Mouse (Mus musculus) layer of hippocampus, postnatal 25 days (tissue): ENCODE measurements around the gene Dmgdh. TPM values are rescaled to one million over a fixed set of nuclear protein-coding genes. Genes with fewer than 3 reads are reported as not detected.
A peak's percentile ranks its signal among the peaks of the same experiment; 100 is the strongest.

Experiments used
- DNase-seq, 2 experiments: peaks; one replicate each; pipeline ENCODE4 v3.0.0; 2022; ENCODE audit warnings: mixed read lengths in 2 of 2, low spot score in 1 of 2; ENCODE audit errors: extremely low spot score in 1 of 2
- total RNA-seq, 2 experiments: library from RNA; stranded (reverse); gene quantifications; 2 replicates each; pipeline ENCODE4 v1.2.3; 2021

The Dmgdh gene
- total RNA-seq, 2 experiments from 2014 or later, result 0.22 to 0.23 TPM

DNA sequence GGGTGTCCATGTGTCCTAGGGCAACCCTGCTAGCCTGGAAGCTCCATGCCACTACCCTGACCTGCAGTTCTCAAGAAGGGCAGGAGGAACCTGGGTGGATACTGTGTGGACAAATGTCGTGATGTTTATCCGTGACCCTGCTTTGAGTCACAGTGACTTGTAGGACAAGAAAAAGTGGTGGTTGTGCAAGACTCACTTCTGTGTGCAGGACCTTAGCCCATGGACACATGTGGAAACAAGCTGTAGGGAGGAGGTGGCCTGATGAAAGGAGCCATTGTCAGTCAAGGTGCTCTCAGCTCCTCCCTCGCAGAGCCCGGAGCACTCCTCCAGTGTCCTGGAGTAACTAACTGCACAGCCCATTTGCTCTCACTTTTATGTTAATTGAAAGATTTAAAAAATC lies 31.5 kb downstream of the Dmgdh start:
- DNase-seq, result no peak

DNA sequence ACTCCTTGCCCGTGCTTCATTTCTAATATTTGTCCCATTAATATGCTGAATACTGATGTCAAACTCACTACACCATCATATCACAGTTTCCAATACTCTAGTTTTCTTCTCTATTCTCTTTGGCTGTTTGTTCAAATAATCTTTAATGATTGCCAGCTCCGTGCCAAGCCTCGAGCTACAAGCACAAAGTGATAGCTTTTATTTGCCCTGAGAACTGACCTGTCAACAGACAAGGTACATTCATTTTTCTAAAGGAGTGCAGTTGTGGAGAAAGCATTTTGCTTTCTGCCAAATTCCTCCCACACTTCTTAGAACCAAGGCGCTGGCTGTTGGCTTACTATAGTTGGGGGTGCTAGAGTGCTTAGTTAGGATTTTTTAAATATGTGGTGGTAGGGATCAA lies 33.0 kb downstream of the Dmgdh start:
- no peak for DNase-seq

DNA sequence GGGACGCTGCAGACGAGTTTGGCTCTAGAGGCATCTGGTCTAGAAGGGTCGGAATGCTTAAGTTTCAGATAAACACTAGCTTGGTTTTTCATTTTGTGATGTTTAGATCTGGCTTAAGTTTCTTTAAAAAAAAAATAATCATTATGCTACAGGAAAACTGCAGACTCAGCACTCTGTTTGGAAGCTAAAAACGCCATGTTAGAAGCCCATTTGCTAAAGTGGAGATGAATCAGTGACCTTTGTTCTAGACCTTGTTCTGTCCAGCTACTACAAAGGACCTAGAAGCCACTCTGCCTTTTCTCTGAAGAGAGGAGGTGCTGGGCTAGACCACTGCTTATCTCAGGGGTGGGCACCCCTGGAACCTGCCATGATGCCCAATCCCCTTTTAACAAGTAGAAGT lies 36.1 kb downstream of the Dmgdh start:
- DNase-seq, result no peak

DNA sequence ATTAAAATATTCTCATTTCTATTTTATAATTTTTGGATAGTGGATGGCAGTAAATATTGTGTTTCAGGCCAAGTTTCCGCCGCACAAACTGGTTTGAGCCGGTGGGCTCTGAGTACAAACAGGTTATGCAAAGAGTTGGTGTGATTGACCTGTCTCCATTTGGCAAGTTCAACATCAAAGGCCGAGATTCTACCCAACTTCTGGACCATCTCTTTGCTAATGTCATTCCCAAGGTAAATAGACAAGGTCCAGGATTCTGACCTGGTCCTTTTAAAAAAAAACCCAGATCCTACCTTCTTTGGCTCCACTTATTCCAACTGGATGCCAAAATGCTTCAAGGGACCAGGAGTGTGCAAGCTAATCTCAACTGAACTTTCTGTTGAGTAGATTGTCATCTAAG lies 37.0 kb downstream of the Dmgdh start:
- no peak for DNase-seq

DNA sequence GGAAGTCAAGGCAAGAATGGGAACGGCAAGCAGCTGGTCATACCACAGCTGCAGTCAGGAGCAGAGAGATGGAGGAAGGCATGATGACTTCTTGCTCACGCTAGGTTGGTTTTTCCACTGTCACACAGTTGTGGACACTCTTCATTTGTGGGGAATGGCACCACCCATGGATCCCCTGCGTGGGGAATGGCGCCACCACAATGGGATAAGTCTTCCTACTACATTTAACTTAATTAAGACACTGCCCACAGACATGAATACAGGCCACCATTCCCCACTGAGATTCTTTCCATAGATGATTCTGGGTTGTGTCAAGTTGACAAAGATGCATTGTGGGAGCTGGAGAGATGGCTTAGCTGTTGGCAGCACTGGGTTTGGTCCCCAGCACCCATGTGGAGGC lies 38.1 kb downstream of the Dmgdh start:
- DNase-seq, result no peak

DNA sequence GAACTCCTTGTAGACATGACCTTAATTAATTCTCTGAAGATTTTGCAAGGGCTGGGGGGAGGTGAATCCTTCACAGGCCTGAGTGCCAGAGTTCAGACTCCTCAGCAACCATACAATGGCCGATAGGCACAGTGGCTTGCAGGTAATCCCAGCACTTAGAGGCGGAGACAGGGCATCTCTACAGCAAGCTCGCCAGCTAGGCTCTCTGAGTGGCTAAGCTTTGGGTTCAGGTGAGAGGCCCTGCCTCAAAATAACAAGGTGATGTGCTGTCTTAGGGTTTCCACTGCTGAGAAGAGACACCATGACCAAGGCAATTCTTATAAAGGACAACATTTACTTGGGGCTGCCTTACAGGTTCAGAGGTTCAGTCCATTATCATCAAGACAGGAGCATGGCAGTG lies 39.6 kb downstream of the Dmgdh start:
- no peak for DNase-seq

DNA sequence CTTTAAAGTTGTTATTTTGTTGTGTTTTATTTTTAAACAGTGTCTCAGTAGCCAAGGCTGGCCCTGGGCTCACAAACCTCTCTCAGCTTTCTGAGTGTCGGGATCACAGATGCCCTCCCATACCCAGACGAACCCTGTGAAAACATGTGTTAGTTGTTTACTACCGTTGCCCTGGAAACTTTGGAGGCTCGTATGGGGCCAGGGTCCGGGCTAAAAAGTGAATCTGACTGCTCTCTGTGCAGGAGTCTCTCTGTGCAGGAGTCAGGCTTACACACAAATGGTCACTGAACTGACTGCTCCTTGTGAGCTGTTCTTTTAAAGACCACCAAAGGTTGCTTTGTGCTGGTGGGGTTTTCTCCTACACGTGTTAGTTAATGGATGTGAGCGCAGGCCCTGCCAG lies 42.9 kb downstream of the Dmgdh start:
- no peak for DNase-seq

DNA sequence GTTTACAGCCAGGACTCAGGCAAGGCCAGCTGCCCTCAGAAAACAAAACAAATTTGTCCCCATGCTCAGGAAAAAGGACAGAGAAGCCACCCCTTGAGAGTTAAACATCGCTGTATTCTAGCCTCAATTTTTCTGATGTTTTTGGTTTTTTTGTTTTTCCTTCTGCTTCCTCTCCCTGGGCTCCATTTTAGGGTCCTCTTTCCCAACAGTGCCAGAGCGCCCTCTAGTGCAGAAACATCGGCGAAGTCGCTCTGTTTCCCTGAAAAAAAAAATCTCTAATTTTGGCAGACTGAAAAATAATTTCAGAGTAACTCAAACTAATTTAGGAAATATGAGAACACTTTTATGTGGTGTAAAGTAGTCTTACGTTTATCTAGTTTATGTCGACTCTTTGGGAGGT lies 44.7 kb downstream of the Dmgdh start:
- peak; percentile 65 to 90 for DNase-seq

DNA sequence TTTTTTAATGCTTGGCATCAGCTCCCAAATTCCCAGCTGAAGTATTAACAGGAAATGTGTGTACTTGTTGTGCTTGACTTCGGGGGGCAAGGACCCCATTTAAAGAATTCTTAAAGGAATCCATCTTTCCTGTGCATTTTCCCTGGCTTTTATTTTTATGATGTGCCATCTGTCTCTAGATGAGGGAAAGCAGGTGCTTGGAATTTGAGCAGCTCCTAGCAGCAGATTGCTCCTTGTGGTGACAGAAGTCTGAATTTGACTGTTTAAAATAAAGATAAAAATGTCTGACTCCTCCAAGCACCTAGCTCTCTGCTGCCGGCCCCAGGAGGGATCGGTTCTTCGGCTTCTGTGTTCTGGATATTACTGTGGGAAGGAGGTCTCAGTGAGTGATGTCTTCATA lies 47.7 kb downstream of the Dmgdh start:
- DNase-seq, result no peak

DNA sequence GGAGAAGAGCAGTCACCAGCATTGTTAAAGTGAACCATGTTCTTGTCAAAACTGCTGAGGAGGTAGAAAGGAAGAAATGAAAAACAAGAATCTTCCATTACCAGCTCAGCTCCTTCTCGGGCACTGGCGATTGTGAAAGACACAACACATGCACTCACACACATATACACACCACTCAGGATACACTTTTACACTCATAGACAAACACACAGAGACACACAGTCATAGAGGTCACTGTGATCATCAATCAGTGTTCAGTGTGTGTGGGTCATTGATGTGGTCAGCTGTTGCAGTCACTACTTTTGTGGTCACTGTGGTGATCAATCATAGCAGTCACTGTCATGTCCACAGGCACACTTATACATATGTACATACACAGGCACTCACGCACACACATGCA lies 49.2 kb downstream of the Dmgdh start:
- no peak for DNase-seq

DNA sequence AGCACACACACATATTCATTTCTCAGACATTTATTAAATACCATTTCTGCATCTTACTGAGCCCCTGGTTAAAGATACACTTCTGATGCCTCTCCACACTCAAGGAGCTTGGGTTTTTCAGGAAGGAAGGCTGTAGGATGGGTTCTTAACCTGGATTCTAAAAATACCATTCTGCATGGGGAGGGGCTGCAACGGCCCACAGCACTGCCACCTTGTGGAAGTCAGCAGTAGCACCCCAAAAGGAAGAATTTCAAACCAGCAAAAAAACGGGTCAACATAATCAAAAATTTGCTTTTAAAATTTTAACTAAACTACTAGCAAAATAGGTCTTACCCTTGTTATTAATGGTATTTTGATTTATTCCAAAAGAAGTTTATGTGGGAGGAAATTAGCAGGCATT lies 50.0 kb downstream of the Dmgdh start:
- DNase-seq, result peak in 1 of 2 experiments; percentile 25

DNA sequence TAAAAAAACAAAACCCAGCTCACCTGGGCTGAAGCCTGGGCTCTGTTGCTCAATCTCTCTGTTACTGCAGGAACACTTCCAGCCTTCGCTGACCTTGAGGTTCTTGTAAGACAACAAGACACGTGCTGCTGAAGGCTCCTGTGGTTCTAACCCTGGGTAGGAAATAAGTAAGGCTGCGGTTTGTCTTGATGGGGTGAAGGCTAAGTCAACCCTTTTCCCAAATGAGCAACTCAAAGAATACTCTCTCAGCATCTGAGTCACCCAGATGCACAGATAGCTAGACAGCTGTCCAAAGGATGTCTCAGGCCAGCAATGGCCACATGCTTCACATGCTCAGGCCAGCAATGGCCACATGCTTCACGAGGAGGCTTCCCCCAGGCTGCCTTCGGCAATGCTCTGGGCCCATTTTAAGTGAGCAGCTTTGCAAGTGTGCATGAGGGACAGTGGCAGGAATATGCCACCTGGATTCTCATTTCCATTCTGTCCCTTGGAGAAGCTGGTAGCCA lies 61.0 kb downstream of the Dmgdh start:
- no peak for DNase-seq

DNA sequence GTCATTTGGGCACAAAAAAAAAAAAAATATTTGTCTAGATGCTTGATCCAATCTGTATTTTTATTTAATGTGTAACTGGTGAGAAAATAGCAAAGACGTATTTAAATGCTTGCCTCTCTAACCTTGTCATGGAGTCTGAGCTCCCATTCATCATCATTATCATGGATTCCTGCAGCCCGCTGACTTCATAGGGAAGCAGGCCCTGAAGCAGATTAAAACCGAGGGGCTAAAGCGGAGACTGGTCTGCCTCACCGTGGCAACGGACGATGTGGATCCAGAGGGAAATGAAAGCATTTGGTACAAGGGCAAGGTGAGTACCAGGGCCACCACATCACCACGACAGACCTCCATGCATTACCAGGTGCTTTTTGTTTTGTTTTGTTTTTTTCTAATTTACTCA lies 69.9 kb downstream of the Dmgdh start:
- no peak for DNase-seq

DNA sequence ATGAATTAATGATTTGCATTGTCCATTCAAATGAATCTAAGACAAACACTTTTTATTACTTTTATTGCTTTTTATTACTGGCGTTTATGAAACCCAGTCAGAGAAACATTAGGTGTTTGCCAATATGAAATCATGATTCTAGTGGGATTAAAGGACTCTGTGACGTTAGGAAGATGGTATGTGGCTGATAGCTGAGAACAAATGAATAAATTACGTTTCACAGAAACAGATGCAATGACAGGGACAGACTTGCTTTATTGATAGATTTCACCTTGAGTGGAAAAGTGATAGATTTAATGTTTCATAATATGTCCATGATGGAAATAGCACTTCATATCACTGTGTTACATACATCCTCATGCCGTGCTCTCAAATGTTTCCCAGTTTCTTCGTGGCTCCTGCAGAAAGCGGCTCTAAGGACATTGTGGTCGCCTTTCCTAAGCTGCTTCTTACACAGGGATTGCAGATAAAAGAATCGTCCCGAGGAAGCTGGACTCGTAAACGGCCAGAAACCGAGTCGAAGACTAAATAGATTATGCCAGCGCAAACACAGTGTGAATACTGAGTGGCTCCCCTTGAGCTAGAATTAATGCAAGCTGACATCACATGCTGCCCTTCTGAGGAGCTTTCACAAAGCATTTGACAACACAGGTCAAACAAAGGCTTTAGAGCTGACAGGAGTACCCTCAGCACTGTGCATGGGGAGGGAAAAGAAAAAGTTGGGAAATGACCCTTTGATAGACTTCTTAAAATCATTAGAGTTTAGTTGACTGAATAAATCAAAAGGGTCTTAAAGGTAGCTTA lies 78.6 kb downstream of the Dmgdh start:
- DNase-seq, result no peak

DNA sequence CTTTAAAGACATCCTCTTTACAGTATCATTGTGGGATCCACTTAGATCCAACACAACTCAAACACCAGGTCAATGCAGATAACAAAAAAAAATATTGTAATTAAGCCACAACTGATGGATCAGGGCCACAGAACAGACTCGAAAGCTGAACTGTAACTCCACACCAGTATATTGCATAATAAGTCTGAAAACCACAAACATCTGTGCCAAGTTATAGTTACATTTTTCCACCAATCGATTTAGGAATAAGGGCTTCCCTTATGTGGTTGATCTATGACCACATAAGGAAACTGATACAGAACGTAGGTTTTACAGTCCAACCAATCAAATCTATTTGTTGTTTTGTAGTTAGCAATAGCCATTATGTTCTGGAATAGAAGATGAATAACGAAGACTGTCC lies 80.9 kb downstream of the Dmgdh start:
- no peak for DNase-seq

DNA sequence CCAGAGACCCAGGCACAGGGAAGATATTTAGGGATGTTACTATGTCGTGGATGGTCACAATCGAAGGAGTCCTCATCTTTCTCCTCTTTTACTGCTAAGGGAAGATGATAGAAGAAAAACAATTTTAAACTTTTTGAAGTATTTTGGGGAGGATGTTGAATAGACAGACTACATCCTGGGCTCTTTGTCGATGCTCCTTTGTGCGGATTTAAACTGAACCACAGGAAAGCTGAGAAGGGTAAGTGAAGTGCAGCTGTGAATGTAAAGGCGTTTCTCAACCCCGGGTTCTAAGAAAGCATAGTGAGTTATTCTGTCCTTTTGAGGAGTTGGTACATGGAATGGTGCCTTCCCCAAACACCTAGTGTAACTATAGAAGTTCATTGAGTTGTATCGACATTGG lies 82.4 kb downstream of the Dmgdh start:
- DNase-seq, result no peak

DNA sequence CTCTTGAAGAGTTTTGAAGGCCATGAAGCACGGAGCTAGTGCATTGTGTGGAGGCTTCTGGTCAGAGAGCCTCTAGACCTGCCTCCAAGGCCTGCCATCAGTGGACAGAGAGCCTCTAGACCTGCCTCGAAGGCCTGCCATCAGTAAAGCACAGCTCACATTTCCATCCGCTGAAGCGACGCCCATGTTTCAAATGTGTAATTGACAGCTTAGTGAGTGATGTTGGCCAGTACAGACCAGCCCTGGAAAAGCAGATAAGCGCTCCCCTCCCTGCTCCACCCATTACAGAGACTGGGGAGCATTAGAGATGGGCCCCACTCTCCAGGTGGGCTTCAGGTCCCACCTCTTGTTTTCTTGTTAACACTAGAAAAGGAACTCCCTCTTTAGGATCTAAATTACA lies 83.3 kb downstream of the Dmgdh start:
- DNase-seq, result no peak

DNA sequence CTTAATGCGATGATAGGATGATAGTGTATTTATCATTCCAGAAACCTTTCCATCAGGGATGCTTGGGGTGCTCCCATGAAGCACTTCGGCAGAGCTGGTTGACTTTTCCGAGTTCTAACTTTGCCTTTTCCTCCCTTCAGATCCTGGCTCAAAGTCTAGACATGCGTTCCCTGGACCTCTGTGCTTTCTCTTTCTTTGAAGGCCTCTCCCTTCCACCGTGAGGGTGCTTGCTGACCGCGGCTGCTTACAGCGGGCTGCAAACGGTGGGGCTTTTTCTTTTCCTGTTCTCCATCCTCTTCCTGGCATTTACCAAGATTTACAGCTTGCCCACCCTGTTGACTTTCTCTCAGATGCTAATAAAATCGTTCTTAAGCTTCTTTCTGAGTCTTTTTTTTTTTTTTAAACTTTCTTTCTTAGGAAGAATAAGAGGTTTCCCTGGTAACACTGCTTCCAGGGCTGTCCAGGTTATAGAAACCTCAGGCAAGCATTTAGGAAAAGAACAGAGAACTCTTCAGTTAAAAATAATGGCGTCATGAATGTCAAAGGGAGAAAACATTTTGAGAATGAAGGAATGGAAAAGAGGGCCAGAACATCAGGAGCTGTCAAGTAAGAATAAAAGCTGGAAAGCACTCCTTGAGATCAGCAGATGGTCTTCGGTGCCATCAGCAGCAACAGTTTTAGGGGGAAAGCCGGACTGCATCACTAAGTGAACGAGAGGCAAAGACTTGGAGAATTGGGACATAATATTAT lies 84.1 kb downstream of the Dmgdh start:
- DNase-seq, result no peak

DNA sequence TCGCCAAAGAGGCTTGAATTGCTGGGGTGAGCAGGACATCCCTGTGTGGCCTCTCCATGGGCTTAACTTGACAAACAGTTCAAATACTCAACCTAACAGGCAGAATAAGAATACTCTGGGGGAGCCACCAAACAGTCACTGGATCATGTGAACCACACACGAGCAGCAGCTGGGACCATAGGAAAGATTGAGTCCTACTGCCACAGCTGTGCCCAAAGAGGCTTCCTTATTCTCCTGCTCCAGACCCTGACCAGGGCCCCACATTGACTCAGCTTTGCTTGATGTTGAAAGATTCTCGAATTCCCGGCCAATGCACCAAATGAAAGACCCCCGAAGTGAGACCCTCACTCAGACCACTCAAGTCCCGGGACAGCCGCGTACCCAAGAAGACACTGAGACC lies 87.6 kb downstream of the Dmgdh start:
- DNase-seq, result no peak

DNA sequence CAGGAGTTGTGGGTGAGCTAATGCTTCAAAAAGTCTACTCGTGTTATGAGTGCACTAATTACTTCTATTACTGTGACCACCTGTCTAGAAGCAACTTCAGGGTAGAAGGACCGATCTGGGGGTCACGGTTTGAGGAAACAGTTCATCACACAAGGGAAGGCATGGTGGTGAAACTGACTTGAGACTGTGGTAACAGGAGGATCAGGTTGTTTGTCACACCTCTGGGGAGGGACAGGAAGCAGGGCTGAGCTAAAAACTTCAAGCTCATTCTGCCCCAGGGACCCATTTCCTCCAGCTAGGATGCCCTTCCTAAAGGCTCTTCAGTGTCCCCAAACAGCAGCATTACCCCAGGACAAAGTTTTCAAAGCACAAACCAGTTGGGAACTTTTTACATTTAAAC lies 88.6 kb downstream of the Dmgdh start:
- no peak for DNase-seq

DNA sequence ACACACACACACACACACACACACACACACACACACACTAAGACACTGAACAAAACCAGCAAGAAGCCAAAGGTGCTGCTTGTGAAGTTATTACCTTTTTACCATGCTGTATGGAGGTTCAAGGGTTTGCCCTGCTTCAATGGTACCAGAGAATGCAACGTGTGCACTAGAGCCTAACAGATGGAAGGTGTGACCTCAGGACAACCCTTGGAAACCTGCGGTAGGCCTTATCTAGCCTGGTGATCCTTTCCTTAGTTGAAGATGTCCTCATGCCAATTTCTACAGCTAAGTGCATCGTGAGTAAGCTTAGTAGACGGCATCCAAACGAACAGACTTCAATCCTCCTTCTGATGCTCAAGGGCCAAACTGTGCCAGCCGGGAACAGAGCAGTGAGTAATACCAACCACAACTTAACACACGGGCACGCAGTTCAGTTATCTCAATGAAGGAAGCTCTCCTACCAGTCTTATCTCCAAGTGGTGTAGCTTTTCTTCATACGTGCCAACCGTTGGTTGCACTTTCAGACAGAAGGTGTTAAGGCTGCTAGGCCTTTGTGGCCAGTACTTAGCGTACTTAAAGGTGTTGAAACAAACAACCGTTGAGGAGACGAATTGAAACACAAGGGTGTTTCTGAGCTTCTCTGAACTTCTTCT lies 90.2 kb downstream of the Dmgdh start:
- DNase-seq, result no peak
